Mouse (Mus musculus): ENCODE data around the gene Jrkl. TPM values are rescaled to one million over a fixed set of nuclear protein-coding genes. Genes with fewer than 3 reads are reported as not detected.

The Jrkl gene
- 1 to 10 TPM; 2.8 to 3.5 TPM for total RNA-seq (2021)
- long read RNA-seq, experiment 1, transcript Jrkl-201 (1 exons, 3,223 nt) = major isoform, 6 of 6 reads
- long read RNA-seq, experiment 1, partial matches to known transcripts = 0 of 6 reads
- long read RNA-seq, experiment 1, other reads (novel, unspliced or antisense) = 0 of 6 reads
- long read RNA-seq, experiment 2, partial matches to known transcripts = 0 of 4 reads
- long read RNA-seq, experiment 2, other reads (novel, unspliced or antisense) = 0 of 4 reads

- Histone ChIP-seq H3K4me3 (peak within 1 kb of the TSS; percentile 78), H3K27ac (peak within 1 kb of the TSS; percentile 87)
- peak; percentile 31 for DNase-seq
- intact Hi-C loops (cut with DNase I) = loop anchor here (5.0 to 10.0 kb wide), 2 partner anchors 52 to 579 kb away; partner anchors contain the start of genes Cep57, Fam76b and Maml2
- no peak for TF ChIP-seq CTCF (IDR thresholded peaks at IDR 0.05)
Measured at GRCm38 (mm10) chr9:13245481-13245880, at the start of gene Jrkl. Gene Jrkl, minus strand, starts transcription at chr9:13245829.

DNA sequence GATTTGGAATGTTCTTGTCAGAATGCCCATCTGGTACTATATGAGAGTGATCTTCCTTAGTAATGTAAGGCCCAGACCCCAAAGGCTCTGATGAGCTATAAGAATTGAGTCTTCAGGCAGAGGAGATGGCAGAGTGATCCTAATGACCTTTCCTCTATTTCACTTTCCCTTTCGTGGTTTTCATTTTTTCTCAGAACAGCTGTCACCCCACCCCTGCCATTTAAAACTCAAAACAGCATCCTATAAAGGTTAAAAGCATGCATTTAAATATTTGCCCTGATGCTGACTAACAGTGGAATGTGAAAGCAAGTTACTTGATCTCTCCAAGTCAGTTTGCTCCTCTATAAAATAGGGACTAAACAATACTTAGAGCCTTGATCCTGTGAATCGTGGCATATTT lies 41.9 kb upstream of the Jrkl start:
- TF ChIP-seq CTCF (IDR thresholded peaks at IDR 0.05) = no peak
- no peak overlapping the region for H3K4me3 ChIP-seq
- intact Hi-C loops (cut with DNase I) = no loop called here
- H3K27ac ChIP-seq = no peak overlapping the region
- DNase-seq = no peak

GRCm38 (mm10) chr9:13273219-13273618 lies 27.6 kb upstream of the Jrkl start:
- Histone ChIP-seq H3K4me3 (no peak overlapping the region), H3K27ac (no peak overlapping the region)
- intact Hi-C loops (cut with DNase I) = no loop called here
- TF ChIP-seq CTCF (IDR thresholded peaks at IDR 0.05) = no peak
- no peak for DNase-seq

DNA sequence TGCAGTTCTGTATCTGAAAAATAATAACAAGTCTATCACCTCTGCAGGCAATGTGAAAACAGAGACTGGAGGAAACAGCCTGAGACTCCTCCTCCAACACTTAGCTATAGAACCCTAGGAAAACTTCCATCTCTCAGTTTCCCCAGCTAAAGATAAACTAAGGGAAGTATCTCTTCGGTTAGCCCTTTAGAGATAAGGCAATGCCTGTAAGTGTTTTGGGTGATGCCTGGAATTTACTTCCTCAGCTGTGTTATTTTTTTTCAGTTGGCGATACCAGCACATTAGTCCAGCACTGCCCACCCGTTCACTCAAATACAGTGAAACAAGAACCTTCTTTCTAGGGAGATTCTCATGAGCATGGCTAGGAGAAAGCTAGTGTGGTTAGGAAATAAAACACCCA lies 15.4 kb upstream of the Jrkl start:
- no peak overlapping the region for H3K4me3 ChIP-seq
- DNase-seq = no peak
- TF ChIP-seq CTCF (IDR thresholded peaks at IDR 0.05) = no peak
- no peak overlapping the region for H3K27ac ChIP-seq
- intact Hi-C loops (cut with DNase I) = no loop called here

GRCm38 (mm10) chr9:13258173-13258572 lies 12.5 kb upstream of the Jrkl start:
- Histone ChIP-seq H3K27ac (no peak overlapping the region), H3K4me3 (no peak overlapping the region)
- DNase-seq = no peak
- intact Hi-C loops (cut with DNase I) = no loop called here
- no peak for TF ChIP-seq CTCF (IDR thresholded peaks at IDR 0.05)

DNA sequence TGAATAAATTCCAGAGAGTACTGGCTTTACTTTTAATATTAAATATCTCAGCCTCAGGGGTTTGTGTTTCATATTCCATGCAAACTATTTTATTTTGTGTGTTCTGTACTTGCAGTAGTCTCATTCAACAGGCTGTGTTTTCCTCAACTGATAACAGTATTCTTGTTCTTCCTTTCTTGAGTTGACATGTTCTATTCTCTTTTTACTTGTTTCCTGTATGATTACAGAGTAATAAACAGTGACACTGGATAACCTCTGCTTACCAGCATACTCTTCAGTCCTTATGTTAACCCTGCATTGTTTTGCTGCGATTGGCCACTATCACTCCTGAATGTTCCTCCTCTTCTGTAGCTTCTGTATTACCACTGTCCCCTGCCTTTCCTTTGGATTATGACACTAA lies 11.1 kb upstream of the Jrkl start:
- Histone ChIP-seq H3K4me3 (no peak overlapping the region), H3K27ac (no peak overlapping the region)
- DNase-seq = no peak
- intact Hi-C loops (cut with DNase I) = no loop called here
- TF ChIP-seq CTCF (IDR thresholded peaks at IDR 0.05) = no peak

DNA sequence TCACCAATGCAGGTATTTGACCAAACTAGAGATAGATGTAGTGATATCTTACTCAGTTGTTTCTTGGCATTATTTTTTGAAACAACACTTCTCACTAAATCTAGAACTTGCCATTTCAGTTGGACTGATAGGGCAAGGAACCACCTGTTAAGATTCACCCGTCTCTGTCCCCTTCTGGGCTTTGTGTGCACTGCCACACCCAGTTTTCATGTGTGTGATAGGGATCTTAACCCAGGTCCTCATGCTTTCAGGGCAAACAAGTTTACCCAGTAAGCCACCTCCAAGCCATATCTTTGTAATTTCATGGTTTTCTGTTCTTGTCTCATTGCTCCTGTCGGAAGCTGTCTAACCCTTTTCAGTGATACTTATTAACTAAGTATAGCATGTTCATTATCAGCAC lies 5.6 kb upstream of the Jrkl start:
- TF ChIP-seq CTCF (IDR thresholded peaks at IDR 0.05) = no peak
- no peak overlapping the region for H3K4me3 ChIP-seq
- intact Hi-C loops (cut with DNase I) = no loop called here
- no peak overlapping the region for H3K27ac ChIP-seq
- no peak for DNase-seq

GRCm38 (mm10) chr9:13248104-13248503 lies 2.5 kb upstream of the Jrkl start:
- no peak for DNase-seq
- Histone ChIP-seq H3K27ac (no peak overlapping the region), H3K4me3 (no peak overlapping the region)
- no peak for TF ChIP-seq CTCF (IDR thresholded peaks at IDR 0.05)
- intact Hi-C loops (cut with DNase I) = loop anchor here (5.0 to 10.0 kb wide), 2 partner anchors 49 to 577 kb away; partner anchors contain the start of genes Cep57, Fam76b and Maml2

GRCm38 (mm10) chr9:13246815-13247638 lies 1.4 kb upstream of the Jrkl start, which contains the start of gene Ccdc82:
Gene Ccdc82, plus strand, starts transcription at chr9:13246955.
- peak within 1 kb of the TSS; percentile 82 for H3K4me3 ChIP-seq
- peak within 1 kb of the TSS; percentile 83 for H3K27ac ChIP-seq
- intact Hi-C loops (cut with DNase I) = loop anchor here (5.0 to 10.0 kb wide), 2 partner anchors 50 to 578 kb away; partner anchors contain the start of genes Cep57, Fam76b and Maml2
- peak; percentile 97 for DNase-seq
- TF ChIP-seq CTCF (IDR thresholded peaks at IDR 0.05) = no peak

DNA sequence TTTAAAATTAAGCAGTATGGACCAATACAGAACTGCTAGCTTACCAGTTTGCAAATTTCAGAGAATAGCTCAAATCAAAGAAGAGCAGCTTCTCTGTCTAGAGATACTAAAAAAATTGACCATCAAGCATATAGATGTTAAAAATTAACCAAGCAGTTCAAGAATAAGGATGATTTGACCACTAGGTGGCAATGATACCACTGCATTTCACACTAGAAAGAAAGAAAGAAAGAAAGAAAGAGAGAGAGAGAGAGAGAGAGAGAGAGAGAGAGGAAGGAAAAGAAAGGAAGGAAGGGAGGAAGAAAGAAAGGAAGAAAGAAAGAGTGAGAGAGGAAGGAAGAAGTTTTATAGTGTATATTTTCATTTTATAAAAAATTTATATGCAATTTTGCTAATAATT lies 3.3 kb downstream of the Jrkl start:
- intact Hi-C loops (cut with DNase I) = loop anchor here (10.0 kb wide), 1 partner anchor 582 kb away; the partner anchor contains the start of genes Cep57 and Fam76b
- H3K27ac ChIP-seq = no peak overlapping the region
- no peak overlapping the region for H3K4me3 ChIP-seq
- no peak for DNase-seq
- peak; percentile 61 for TF ChIP-seq CTCF (IDR thresholded peaks at IDR 0.05)

- no peak overlapping the region for H3K4me3 ChIP-seq
- H3K27ac ChIP-seq = no peak overlapping the region
- TF ChIP-seq CTCF (IDR thresholded peaks at IDR 0.05) = peak; percentile 89
- DNase-seq = no peak
- intact Hi-C loops (cut with DNase I) = loop anchor here (1.0 kb wide), 2 partner anchors 422 to 485 kb away; no protein-coding TSS in a partner anchor
Measured at GRCm38 (mm10) chr9:13231545-13232216, 13.9 kb downstream of the Jrkl start.

GRCm38 (mm10) chr9:13230553-13230952 lies 15.1 kb downstream of the Jrkl start:
- intact Hi-C loops (cut with DNase I) = no loop called here
- no peak for DNase-seq
- H3K4me3 ChIP-seq = no peak overlapping the region

More at GRCm38 (mm10) chr9:13230553-13230952, 15.1 kb downstream of the Jrkl start:
- no peak for TF ChIP-seq CTCF (IDR thresholded peaks at IDR 0.05)
- no peak overlapping the region for H3K27ac ChIP-seq
